Mouse (Mus musculus) E14TG2a.4 (cell line): ENCODE data around the gene Adnp.

Source experiments
- CTCF ChIP-seq: conservative IDR thresholded peaks from 2 replicates; pipeline ENCODE4 v1.5.1; 2014; ENCODE audit warnings: low read length
- NANOG ChIP-seq: IDR thresholded peaks from 2 replicates; pipeline ENCODE4 v1.6.1; 2014; ENCODE audit warnings: borderline replicate concordance, low read length, mixed read lengths
- POU5F1 ChIP-seq: IDR thresholded peaks from 2 replicates; pipeline ENCODE4 v1.6.1; 2014; ENCODE audit warnings: low read length, borderline replicate concordance

GRCm38 (mm10) chr2:168158911-168159711 lies 47.8 kb downstream of the Adnp start:
- no peak for TF ChIP-seq CTCF
- no peak for TF ChIP-seq NANOG
- no peak for TF ChIP-seq POU5F1
